Mouse (Mus musculus): ENCODE data around the gene S100pbp.
A peak's percentile ranks its signal among the peaks of the same experiment; 100 is the strongest.

S100pbp gene

GRCm38 (mm10) chr4:129128582-129129338, 60.8 kb downstream of the S100pbp start:
- no peak for DNase-seq

- DNase-seq: no peak
Observed at GRCm38 (mm10) chr4:129125736-129126451, 63.6 kb downstream of the S100pbp start.

GRCm38 (mm10) chr4:129124652-129125146, 64.8 kb downstream of the S100pbp start:
- DNase-seq: no peak

- DNase-seq: no peak
Observed at GRCm38 (mm10) chr4:129122719-129123118, 66.8 kb downstream of the S100pbp start.

- no peak for DNase-seq
Observed at GRCm38 (mm10) chr4:129122107-129122506, 67.4 kb downstream of the S100pbp start.

- no peak for DNase-seq
Observed at GRCm38 (mm10) chr4:129121569-129122086, 67.9 kb downstream of the S100pbp start, which contains the start of gene Hpca. TSS of gene Hpca (minus strand) at chr4:129122036.

GRCm38 (mm10) chr4:129120520-129121445, 68.7 kb downstream of the S100pbp start:
- peak; percentile 77 to 79 for DNase-seq

- no peak for DNase-seq
Observed at GRCm38 (mm10) chr4:129119708-129120107, 69.8 kb downstream of the S100pbp start.

GRCm38 (mm10) chr4:129117720-129118510, 71.6 kb downstream of the S100pbp start:
- DNase-seq: no peak

- DNase-seq: no peak
Observed at GRCm38 (mm10) chr4:129116703-129117102, 72.8 kb downstream of the S100pbp start.

- peak; percentile 70 to 71 for DNase-seq
Observed at GRCm38 (mm10) chr4:129113083-129113988, 76.2 kb downstream of the S100pbp start.

- DNase-seq: no peak
Observed at GRCm38 (mm10) chr4:129112231-129112630, 77.3 kb downstream of the S100pbp start.

GRCm38 (mm10) chr4:129111350-129111749, 78.2 kb downstream of the S100pbp start:
- DNase-seq: no peak

GRCm38 (mm10) chr4:129110804-129111203, 78.7 kb downstream of the S100pbp start:
- DNase-seq: no peak

GRCm38 (mm10) chr4:129108624-129109023, 80.9 kb downstream of the S100pbp start:
- no peak for DNase-seq

GRCm38 (mm10) chr4:129107348-129107899, 82.1 kb downstream of the S100pbp start:
- DNase-seq: no peak

- DNase-seq: no peak
Observed at GRCm38 (mm10) chr4:129106073-129106472, 83.5 kb downstream of the S100pbp start.

GRCm38 (mm10) chr4:129105356-129105755, 84.2 kb downstream of the S100pbp start, which contains the start of gene Tmem54:
TSS of gene Tmem54 (plus strand) at chr4:129105548.
- no peak for DNase-seq

- DNase-seq: no peak
Observed at GRCm38 (mm10) chr4:129102133-129102829, 87.2 kb downstream of the S100pbp start.

Data from B cell, adult 2 months (primary cell).